Mouse (Mus musculus): ENCODE results near the gene Cpa5. TPM values are rescaled to one million over a fixed set of nuclear protein-coding genes. Genes with fewer than 3 reads are reported as not detected.

The Cpa5 gene
- polyA plus RNA-seq (2014; fragmentation: Nextera tagmentation; extraction: Ambion mirVana) = 0.19 and 0.23 TPM in 2 replicates

DNA sequence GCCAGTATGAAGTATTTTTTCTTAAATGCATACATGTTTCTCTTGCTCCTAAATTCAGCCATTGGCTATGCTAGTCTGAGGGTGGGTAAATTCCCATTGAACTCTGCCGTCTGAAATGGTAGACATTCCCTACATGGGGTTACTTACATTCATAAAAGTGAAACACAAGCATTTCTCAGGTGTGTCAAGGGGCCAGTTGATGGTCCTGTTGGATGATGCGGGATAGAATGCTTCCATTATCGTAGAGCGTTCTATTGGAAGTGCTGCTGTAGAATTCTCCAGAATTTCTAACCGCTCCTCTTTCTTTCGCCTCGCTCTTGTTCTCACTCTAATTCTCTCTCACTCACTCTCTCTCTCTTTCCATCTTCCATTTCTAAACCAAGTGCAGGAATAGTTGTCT, at the start of gene Cpa5:
Gene Cpa5 (plus strand): TSS at position 301 of the 400 bp plus-strand sequence.
- Histone ChIP-seq H3K27ac (ENCODE audit: low read depth) (no peak within 1 kb of the TSS), H3K27me3 (replicated peaks; ENCODE audit: control insufficient read depth, insufficient read depth, low read length) (no peaks in the 10 kb centered on the region), H3K9ac (ENCODE audit: low read length) (no peak within 1 kb of the TSS), H3K36me3 (ENCODE audit: control insufficient read depth, insufficient read depth, low read length) (no peaks in the 10 kb centered on the region), H3K9me3 (ENCODE audit: control insufficient read depth, low read length) (no peaks in the 10 kb centered on the region), H3K4me2 (ENCODE audit: low read length) (no peak within 1 kb of the TSS), H3K4me3 (ENCODE audit: low read depth, low read length) (no peak within 1 kb of the TSS), H3K4me1 (replicated peaks; ENCODE audit: control insufficient read depth, insufficient read depth, low read length) (0 out of 2 replicates have a peak, but pooled peaks cover 1% of the 10 kb centered on the region)
- ATAC-seq (replicated peaks; ENCODE audit: low FRiP score, low TSS enrichment, low read depth) (no peak), DNase-seq (ENCODE audit: low spot score) (no peak)
- WGBS = 97% methylated on average over 7 of the region's 7 CpGs

DNA sequence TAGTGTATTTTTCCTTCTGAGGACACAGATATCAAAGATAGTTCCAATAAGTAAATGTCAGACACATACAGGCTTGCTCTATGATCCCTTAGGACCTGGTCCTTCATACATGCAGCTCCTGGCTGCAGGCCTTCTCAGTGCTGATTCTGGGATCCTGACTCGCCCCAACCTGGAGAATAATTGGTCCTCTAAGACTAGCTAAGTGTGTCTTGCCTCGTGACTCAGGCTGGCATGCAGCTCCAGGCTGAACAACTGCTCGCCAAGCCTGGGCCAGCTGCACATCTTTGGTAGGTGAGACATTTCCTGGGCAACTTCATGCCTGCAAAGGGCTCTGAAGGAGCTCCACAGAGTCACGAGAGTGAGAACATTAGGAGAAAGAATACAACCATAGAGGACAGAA, 48.7 kb upstream of the Cpa5 start:
- WGBS = 70% methylated on average over 4 of the region's 4 CpGs
- no peak for ATAC-seq (replicated peaks; ENCODE audit: low FRiP score, low TSS enrichment, low read depth)

DNA sequence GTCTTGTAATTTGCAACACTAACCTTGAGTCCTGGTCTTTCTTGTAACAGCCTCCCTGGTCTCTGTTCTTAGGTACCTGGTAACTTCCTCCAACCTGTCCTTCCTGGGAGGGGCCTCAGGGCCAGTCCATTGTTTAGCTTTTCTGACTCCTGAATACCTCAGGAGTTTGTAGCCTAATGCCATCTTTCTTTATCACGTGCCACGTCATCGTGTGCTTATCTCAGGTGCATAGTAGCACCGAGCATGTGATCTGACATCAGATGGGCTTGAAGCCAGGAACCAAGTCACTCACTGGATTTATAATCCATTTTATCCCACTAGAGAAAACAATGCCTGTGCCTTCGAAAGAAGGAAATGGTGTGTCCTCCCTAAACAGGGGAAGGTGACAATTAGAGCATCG, 47.2 kb upstream of the Cpa5 start:
- Histone ChIP-seq H3K27ac (ENCODE audit: low read depth) (no peak overlapping the region), H3K9ac (ENCODE audit: low read length) (no peak overlapping the region), H3K4me1 (replicated peaks; ENCODE audit: control insufficient read depth, insufficient read depth, low read length) (no peaks in the 10 kb centered on the region), H3K27me3 (replicated peaks; ENCODE audit: control insufficient read depth, insufficient read depth, low read length) (no peaks in the 10 kb centered on the region), H3K36me3 (ENCODE audit: control insufficient read depth, insufficient read depth, low read length) (no peaks in the 10 kb centered on the region), H3K4me3 (ENCODE audit: low read depth, low read length) (no peak overlapping the region), H3K4me2 (ENCODE audit: low read length) (no peak overlapping the region), H3K9me3 (ENCODE audit: control insufficient read depth, low read length) (no peaks in the 10 kb centered on the region)
- no peak for DNase-seq (ENCODE audit: low spot score)
- ATAC-seq (replicated peaks; ENCODE audit: low FRiP score, low TSS enrichment, low read depth) = no peak
- WGBS = 76% methylated on average over 6 of the region's 6 CpGs

More for the DNA sequence above, 48.7 kb upstream of the Cpa5 start:
- no peaks in the 10 kb centered on the region for H3K36me3 ChIP-seq (ENCODE audit: control insufficient read depth, insufficient read depth, low read length)
- H3K27ac ChIP-seq (ENCODE audit: low read depth) = no peak overlapping the region
- H3K4me2 ChIP-seq (ENCODE audit: low read length) = no peak overlapping the region
- H3K4me1 ChIP-seq (replicated peaks; ENCODE audit: control insufficient read depth, insufficient read depth, low read length) = no peaks in the 10 kb centered on the region
- no peak for DNase-seq (ENCODE audit: low spot score)
- no peak overlapping the region for H3K9ac ChIP-seq (ENCODE audit: low read length)
- H3K9me3 ChIP-seq (ENCODE audit: control insufficient read depth, low read length) = no peaks in the 10 kb centered on the region
- H3K27me3 ChIP-seq (replicated peaks; ENCODE audit: control insufficient read depth, insufficient read depth, low read length) = no peaks in the 10 kb centered on the region
- H3K4me3 ChIP-seq (ENCODE audit: low read depth, low read length) = no peak overlapping the region

DNA sequence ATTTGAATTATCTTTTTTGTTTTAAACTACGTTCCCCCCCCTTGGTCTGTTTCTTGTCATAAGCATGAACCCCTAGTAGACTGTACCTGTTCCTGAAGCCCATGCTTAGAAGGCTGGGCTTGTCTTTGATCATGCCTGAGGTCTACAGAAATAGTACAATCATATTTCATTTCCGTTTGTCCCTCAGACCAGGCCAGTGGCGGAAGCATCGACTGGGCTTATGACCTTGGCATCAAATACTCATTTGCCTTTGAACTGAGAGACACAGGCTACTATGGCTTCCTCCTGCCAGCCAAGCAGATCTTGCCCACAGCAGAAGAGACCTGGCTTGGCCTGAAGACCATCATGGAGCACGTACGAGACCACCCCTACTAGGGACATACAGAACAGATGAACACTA, 46.8 kb upstream of the Cpa5 start:
- Histone ChIP-seq H3K27me3 (replicated peaks; ENCODE audit: control insufficient read depth, insufficient read depth, low read length) (no peaks in the 10 kb centered on the region), H3K4me1 (replicated peaks; ENCODE audit: control insufficient read depth, insufficient read depth, low read length) (peaks cover 4% of the 10 kb centered on the region; the same call in 1 of the 2 replicates), H3K36me3 (ENCODE audit: control insufficient read depth, insufficient read depth, low read length) (no peaks in the 10 kb centered on the region), H3K9ac (ENCODE audit: low read length) (no peak overlapping the region), H3K9me3 (ENCODE audit: control insufficient read depth, low read length) (no peaks in the 10 kb centered on the region), H3K4me2 (ENCODE audit: low read length) (no peak overlapping the region), H3K4me3 (ENCODE audit: low read depth, low read length) (no peak overlapping the region), H3K27ac (ENCODE audit: low read depth) (no peak overlapping the region)
- WGBS = 90% methylated on average over 6 of the region's 6 CpGs
- ATAC-seq (replicated peaks; ENCODE audit: low FRiP score, low TSS enrichment, low read depth) (no peak), DNase-seq (ENCODE audit: low spot score) (no peak)

DNA sequence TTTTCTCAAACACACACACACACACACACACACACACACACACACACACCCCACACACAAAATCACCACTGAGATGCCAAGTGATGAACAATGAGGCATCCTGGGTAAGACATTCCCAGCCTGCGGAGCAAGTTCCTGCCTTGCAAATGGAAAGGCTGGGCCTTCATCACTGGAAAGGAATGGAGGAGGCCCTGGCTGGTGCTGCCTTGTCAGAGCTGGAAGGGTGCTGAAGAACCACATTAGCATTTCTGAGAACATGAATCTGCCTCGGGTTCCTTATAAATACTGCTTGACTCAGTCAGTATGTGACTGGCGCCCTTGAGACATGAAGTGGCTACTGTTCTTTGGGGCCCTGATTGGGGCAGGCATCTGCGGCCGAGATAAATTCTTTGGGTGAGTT, 42.7 kb upstream of the Cpa5 start, which contains the start of gene Cpa4:
Gene Cpa4 (plus strand): TSS at position 301 of the 400 bp plus-strand sequence.
- no peak within 1 kb of the TSS for H3K4me2 ChIP-seq (ENCODE audit: low read length)
- peaks cover 10% of the 10 kb centered on the region for H3K4me1 ChIP-seq (replicated peaks; ENCODE audit: control insufficient read depth, insufficient read depth, low read length)
- no peak within 1 kb of the TSS for H3K9ac ChIP-seq (ENCODE audit: low read length)
- no peaks in the 10 kb centered on the region for H3K36me3 ChIP-seq (ENCODE audit: control insufficient read depth, insufficient read depth, low read length)
- no peak within 1 kb of the TSS for H3K4me3 ChIP-seq (ENCODE audit: low read depth, low read length)
- no peak for DNase-seq (ENCODE audit: low spot score)
- H3K27me3 ChIP-seq (replicated peaks; ENCODE audit: control insufficient read depth, insufficient read depth, low read length) = no peaks in the 10 kb centered on the region
- H3K9me3 ChIP-seq (ENCODE audit: control insufficient read depth, low read length) = no peaks in the 10 kb centered on the region
- H3K27ac ChIP-seq (ENCODE audit: low read depth) = no peak within 1 kb of the TSS
- WGBS = 73% methylated on average over 5 of the region's 5 CpGs
- no peak for ATAC-seq (replicated peaks; ENCODE audit: low FRiP score, low TSS enrichment, low read depth)

DNA sequence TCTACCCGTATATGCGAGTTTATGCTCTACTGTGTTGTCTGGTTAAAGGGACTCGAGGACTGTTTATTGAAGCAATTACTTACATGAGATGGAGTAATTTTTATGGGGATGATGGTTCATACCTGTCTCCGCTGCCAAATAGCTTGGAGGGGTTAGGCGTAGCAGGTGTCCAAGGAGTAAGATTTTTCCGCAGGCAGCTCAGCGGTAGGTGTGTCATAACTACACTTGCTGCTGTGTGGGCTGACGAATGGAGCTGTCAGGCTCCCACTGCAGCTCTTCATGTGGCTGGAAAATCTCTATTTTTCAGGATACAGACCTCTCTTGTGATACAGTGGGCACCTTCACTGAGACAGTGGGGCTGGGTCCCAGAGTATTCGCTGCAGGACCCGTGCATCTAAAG, 41.5 kb upstream of the Cpa5 start:
- no peaks in the 10 kb centered on the region for H3K9me3 ChIP-seq (ENCODE audit: control insufficient read depth, low read length)
- no peaks in the 10 kb centered on the region for H3K27me3 ChIP-seq (replicated peaks; ENCODE audit: control insufficient read depth, insufficient read depth, low read length)
- H3K36me3 ChIP-seq (ENCODE audit: control insufficient read depth, insufficient read depth, low read length) = no peaks in the 10 kb centered on the region
- H3K4me1 ChIP-seq (replicated peaks; ENCODE audit: control insufficient read depth, insufficient read depth, low read length) = peaks cover 15% of the 10 kb centered on the region
- H3K4me3 ChIP-seq (ENCODE audit: low read depth, low read length) = no peak overlapping the region
- no peak overlapping the region for H3K4me2 ChIP-seq (ENCODE audit: low read length)
- WGBS = 73% methylated on average over 10 of the region's 10 CpGs
- DNase-seq (ENCODE audit: low spot score) (no peak), ATAC-seq (replicated peaks; ENCODE audit: low FRiP score, low TSS enrichment, low read depth) (no peak)
- no peak overlapping the region for H3K9ac ChIP-seq (ENCODE audit: low read length)
- no peak overlapping the region for H3K27ac ChIP-seq (ENCODE audit: low read depth)

DNA sequence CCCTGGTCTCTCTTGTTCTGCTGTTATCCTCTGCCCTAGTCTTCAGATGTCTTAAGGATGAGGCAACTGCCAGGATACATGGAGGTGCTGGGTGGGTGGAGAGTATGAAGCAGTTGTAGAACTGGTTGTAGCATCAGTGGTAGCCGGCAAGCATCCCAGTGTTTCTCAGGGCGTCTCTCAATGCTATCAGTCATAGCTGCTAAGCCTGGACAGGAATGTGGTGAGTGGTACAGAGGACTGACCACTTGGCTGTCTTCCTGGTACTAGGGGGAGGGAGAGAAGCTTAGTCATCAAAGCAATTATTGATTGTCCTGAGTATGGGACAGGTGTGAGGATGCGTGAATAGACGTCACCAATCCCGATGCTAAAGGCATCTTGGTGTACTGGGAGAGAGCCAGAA, 40.8 kb upstream of the Cpa5 start:
- no peaks in the 10 kb centered on the region for H3K27me3 ChIP-seq (replicated peaks; ENCODE audit: control insufficient read depth, insufficient read depth, low read length)
- H3K4me1 ChIP-seq (replicated peaks; ENCODE audit: control insufficient read depth, insufficient read depth, low read length) = peaks cover 15% of the 10 kb centered on the region
- no peak overlapping the region for H3K9ac ChIP-seq (ENCODE audit: low read length)
- DNase-seq (ENCODE audit: low spot score) (no peak), ATAC-seq (replicated peaks; ENCODE audit: low FRiP score, low TSS enrichment, low read depth) (no peak)
- H3K4me3 ChIP-seq (ENCODE audit: low read depth, low read length) = no peak overlapping the region
- no peak overlapping the region for H3K27ac ChIP-seq (ENCODE audit: low read depth)
- 86% methylated on average over 5 of the region's 5 CpGs for WGBS
- H3K9me3 ChIP-seq (ENCODE audit: control insufficient read depth, low read length) = no peaks in the 10 kb centered on the region
- H3K36me3 ChIP-seq (ENCODE audit: control insufficient read depth, insufficient read depth, low read length) = no peaks in the 10 kb centered on the region
- no peak overlapping the region for H3K4me2 ChIP-seq (ENCODE audit: low read length)

DNA sequence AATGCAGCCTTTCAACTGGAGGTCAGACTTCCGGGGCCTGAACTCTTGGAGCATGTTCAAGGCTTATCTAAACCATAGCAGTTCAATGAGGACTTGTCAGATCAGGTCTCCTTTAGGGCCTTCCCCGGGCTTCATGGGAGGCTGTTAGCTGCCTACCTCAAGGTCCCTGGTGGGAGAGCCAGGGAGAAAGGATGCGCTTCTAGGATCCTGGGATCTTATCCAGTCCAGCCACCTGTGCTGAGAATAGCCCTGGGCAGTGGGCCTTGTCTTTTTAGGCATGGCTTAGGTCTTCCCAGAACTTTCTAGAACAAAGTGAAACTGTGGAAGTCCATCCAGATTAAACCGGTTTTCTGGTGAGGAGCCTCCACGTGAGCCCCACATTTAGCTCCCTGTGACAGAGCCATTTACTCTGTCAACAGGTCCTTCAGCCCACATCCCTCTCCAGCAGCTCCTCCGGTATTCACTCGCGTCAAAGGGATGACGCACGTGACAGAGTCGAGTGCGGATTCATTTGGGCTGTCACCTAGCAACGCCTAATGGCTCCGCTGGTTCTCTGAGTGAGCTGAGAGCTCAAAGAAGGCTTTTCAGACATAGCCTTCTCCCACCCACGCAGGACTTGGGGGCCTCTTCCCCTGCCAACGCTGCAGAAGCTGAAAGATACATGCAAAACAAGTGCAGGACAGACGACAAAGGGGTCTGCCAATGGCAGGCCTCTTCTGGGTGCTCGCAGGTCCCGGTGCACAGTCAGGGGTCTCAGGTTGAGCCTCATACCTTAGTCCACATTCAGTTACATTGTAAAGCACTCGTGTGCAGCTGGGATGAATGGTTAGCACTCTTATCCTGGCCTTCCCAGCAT, 38.1 kb upstream of the Cpa5 start:
- DNase-seq (ENCODE audit: low spot score) = peak; percentile 67
- H3K4me3 ChIP-seq (ENCODE audit: low read depth, low read length) = no peak overlapping the region
- H3K36me3 ChIP-seq (ENCODE audit: control insufficient read depth, insufficient read depth, low read length) = no peaks in the 10 kb centered on the region
- H3K9me3 ChIP-seq (ENCODE audit: control insufficient read depth, low read length) = no peaks in the 10 kb centered on the region
- H3K4me2 ChIP-seq (ENCODE audit: low read length) = no peak overlapping the region
- ATAC-seq (replicated peaks; ENCODE audit: low FRiP score, low TSS enrichment, low read depth) = peak; percentile 33; the same call in 1 of the 2 replicates
- H3K4me1 ChIP-seq (replicated peaks; ENCODE audit: control insufficient read depth, insufficient read depth, low read length) = peaks cover 21% of the 10 kb centered on the region
- WGBS = 49% methylated on average over 20 of the region's 20 CpGs
- H3K9ac ChIP-seq (ENCODE audit: low read length) = no peak overlapping the region
- H3K27me3 ChIP-seq (replicated peaks; ENCODE audit: control insufficient read depth, insufficient read depth, low read length) = no peaks in the 10 kb centered on the region
- H3K27ac ChIP-seq (ENCODE audit: low read depth) = peak overlapping the region; percentile 79

DNA sequence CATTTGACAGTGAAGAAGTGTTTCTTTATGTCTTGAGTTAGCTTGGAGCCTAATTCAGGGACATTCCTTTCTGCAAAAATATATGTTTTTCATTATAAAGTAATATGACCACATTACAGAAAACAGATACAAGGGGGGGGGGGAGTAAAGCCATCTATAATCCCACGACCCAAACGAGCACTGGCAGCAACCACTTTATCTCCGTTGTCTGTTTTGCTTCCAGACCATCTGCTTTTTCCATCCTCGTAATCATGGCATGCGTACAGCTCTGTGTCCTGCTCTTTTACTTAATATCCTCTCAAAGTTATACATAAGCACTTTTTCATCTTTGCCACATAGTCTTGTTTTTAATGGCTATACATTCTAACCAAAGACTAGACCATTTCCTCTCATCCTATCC, 37.4 kb upstream of the Cpa5 start:
- Histone ChIP-seq H3K9me3 (ENCODE audit: control insufficient read depth, low read length) (no peaks in the 10 kb centered on the region), H3K36me3 (ENCODE audit: control insufficient read depth, insufficient read depth, low read length) (no peaks in the 10 kb centered on the region), H3K27me3 (replicated peaks; ENCODE audit: control insufficient read depth, insufficient read depth, low read length) (no peaks in the 10 kb centered on the region), H3K4me1 (replicated peaks; ENCODE audit: control insufficient read depth, insufficient read depth, low read length) (peaks cover 21% of the 10 kb centered on the region), H3K27ac (ENCODE audit: low read depth) (peak overlapping the region; percentile 79), H3K4me2 (ENCODE audit: low read length) (no peak overlapping the region), H3K4me3 (ENCODE audit: low read depth, low read length) (no peak overlapping the region), H3K9ac (ENCODE audit: low read length) (no peak overlapping the region)
- no peak for DNase-seq (ENCODE audit: low spot score)
- no peak; the same call in 1 of the 2 replicates for ATAC-seq (replicated peaks; ENCODE audit: low FRiP score, low TSS enrichment, low read depth)
- 36% methylated on average over 5 of the region's 5 CpGs for WGBS
